ENCODE assay signal across 11 mouse cellular contexts in the genomic region with DNA sequence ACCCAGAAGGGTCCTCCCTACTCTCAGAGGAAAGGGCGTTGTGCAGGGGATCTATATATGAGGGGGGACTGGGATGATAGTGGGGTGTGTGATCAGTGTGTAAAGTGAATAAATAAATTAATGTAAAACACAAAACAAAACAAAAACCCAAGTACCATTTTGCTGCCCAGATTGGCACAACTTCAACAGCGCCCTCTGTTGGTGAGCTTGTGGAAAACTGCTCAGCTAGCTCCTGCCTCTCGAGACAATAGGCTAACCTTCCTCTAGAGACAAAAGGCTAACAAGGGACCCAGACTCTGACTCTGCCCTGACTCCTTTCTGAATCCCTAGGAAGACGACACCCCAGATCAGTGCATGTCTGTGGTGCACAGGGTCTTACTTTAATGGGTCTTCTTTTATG.
DNase-seq lines count a peak whose midpoint lies in the region; ATAC-seq and TF ChIP-seq lines count a peak whose summit lies in the region.
"Had no signal": no experiment of that assay in that cellular context is flagged by ENCODE, and none has a peak within 500 bp of the region (broad histone marks: within the 10 kb centered on the region; RNA-seq: fewer than 3 reads in every experiment).

No protein-coding gene starts in this region.

- no peak overlapping the region for H3K4me3 ChIP-seq in forebrain, embryonic 14.5 days (ENCODE audit: low read depth, low read length)
- no peak overlapping the region for H3K4me3 ChIP-seq in forebrain, embryonic 15.5 days
- H3K4me3 ChIP-seq in liver, postnatal 0 days (ENCODE audit: low read depth, low read length): no peak overlapping the region
- H3K4me3 ChIP-seq in liver, embryonic 11.5 days (ENCODE audit: low read depth, low read length): no peak overlapping the region
- H3K4me3 ChIP-seq: limb, embryonic 15.5 days; midbrain, embryonic 13.5 days had no signal

- H3K9me3 ChIP-seq in forebrain, embryonic 14.5 days (replicated peaks; ENCODE audit: control insufficient read depth, low read length): no peaks in the 10 kb centered on the region
- H3K9me3 ChIP-seq in forebrain, embryonic 15.5 days: no peaks in the 10 kb centered on the region
- no peaks in the 10 kb centered on the region for H3K9me3 ChIP-seq in liver, postnatal 0 days (ENCODE audit: low read length)
- no peaks in the 10 kb centered on the region for H3K9me3 ChIP-seq in liver, embryonic 11.5 days (ENCODE audit: control insufficient read depth, low read length)
- H3K9me3 ChIP-seq: limb, embryonic 15.5 days; midbrain, embryonic 13.5 days had no signal

- no peaks in the 10 kb centered on the region for H3K27me3 ChIP-seq in forebrain, embryonic 14.5 days (replicated peaks; ENCODE audit: control insufficient read depth, insufficient read depth, low read length)
- H3K27me3 ChIP-seq in forebrain, embryonic 15.5 days: no peaks in the 10 kb centered on the region
- H3K27me3 ChIP-seq in liver, postnatal 0 days (ENCODE audit: insufficient read depth, low read length): no peaks in the 10 kb centered on the region
- no peaks in the 10 kb centered on the region for H3K27me3 ChIP-seq in liver, embryonic 11.5 days (replicated peaks; ENCODE audit: control insufficient read depth, insufficient read depth, low read length)
- H3K27me3 ChIP-seq: limb, embryonic 15.5 days; midbrain, embryonic 13.5 days had no signal

- no peak overlapping the region for H3K27ac ChIP-seq in forebrain, embryonic 14.5 days (ENCODE audit: low read depth, low read length)
- no peak overlapping the region for H3K27ac ChIP-seq in forebrain, embryonic 15.5 days (replicated peaks)
- no peak overlapping the region for H3K27ac ChIP-seq in liver, postnatal 0 days (ENCODE audit: low read depth)
- H3K27ac ChIP-seq in liver, embryonic 11.5 days (ENCODE audit: low read depth, low read length): no peak overlapping the region
- H3K27ac ChIP-seq: limb, embryonic 15.5 days; midbrain, embryonic 13.5 days had no signal

- H3K4me1 ChIP-seq in forebrain, embryonic 14.5 days (ENCODE audit: control insufficient read depth, insufficient read depth, low read length): no peaks in the 10 kb centered on the region
- H3K4me1 ChIP-seq in forebrain, embryonic 15.5 days: no peaks in the 10 kb centered on the region
- no peaks in the 10 kb centered on the region for H3K4me1 ChIP-seq in liver, postnatal 0 days (ENCODE audit: insufficient read depth)
- H3K4me1 ChIP-seq in liver, embryonic 11.5 days (replicated peaks; ENCODE audit: control insufficient read depth, insufficient read depth, low read length): no peaks in the 10 kb centered on the region
- H3K4me1 ChIP-seq: limb, embryonic 15.5 days; midbrain, embryonic 13.5 days had no signal

- H3K4me2 ChIP-seq in forebrain, embryonic 14.5 days (ENCODE audit: low read length): no peak overlapping the region
- H3K4me2 ChIP-seq in forebrain, embryonic 15.5 days (replicated peaks): no peak overlapping the region
- no peak overlapping the region for H3K4me2 ChIP-seq in liver, postnatal 0 days (ENCODE audit: low read depth, low read length)
- H3K4me2 ChIP-seq in liver, embryonic 11.5 days: no peak overlapping the region
- H3K4me2 ChIP-seq: limb, embryonic 15.5 days; midbrain, embryonic 13.5 days had no signal

- peak; percentile 31; the same call in 1 of the 2 replicates for TF ChIP-seq CTCF in liver, postnatal 0 days (IDR thresholded peaks at IDR 0.05; ENCODE audit: low read depth)

- 67% methylated on average over 4 of the region's 4 CpGs for WGBS in forebrain, embryonic 14.5 days
- WGBS in forebrain, embryonic 15.5 days: 70% methylated on average over 4 of the region's 4 CpGs
- 57% methylated on average over 4 of the region's 4 CpGs for WGBS in liver, postnatal 0 days (ENCODE audit: insufficient replicate concordance)
- 65% methylated on average over 4 of the region's 4 CpGs for WGBS in liver, embryonic 11.5 days

- ATAC-seq in forebrain, embryonic 14.5 days: no peak
- no peak for ATAC-seq in forebrain, embryonic 15.5 days (replicated peaks)
- ATAC-seq in liver, postnatal 0 days: no peak
- no peak for ATAC-seq in liver, embryonic 11.5 days (replicated peaks; ENCODE audit: low FRiP score)
- ATAC-seq: hindbrain, embryonic 16.5 days; midbrain, embryonic 13.5 days had no signal

- peak; percentile 17 for DNase-seq in forebrain, embryonic 14.5 days (ENCODE audit: low spot score)
- no peak for DNase-seq in liver, postnatal 0 days
- DNase-seq in liver, embryonic 11.5 days (ENCODE audit: low spot score): no peak
- peak; percentile 30 for DNase-seq in NIH3T3 (ENCODE audit: low read depth)
- peak; percentile 3 for DNase-seq in induced T-regulatory cell, adult 2 months (ENCODE audit: low read depth)
- DNase-seq in natural killer cell, adult 2 months (ENCODE audit: low spot score in 2 of 2): no peak
- no peak for DNase-seq in spleen, adult 12 weeks (ENCODE audit: low spot score)

- H3K9ac ChIP-seq in forebrain, embryonic 14.5 days (ENCODE audit: low read length): no peak overlapping the region
- no peak overlapping the region for H3K9ac ChIP-seq in forebrain, embryonic 15.5 days (replicated peaks)
- H3K9ac ChIP-seq in liver, postnatal 0 days (replicated peaks): no peak overlapping the region
- no peak overlapping the region for H3K9ac ChIP-seq in liver, embryonic 11.5 days (ENCODE audit: low read depth, low read length)
- H3K9ac ChIP-seq: limb, embryonic 15.5 days; midbrain, embryonic 13.5 days had no signal

- no peak for TF ChIP-seq EP300 in liver, postnatal 0 days (IDR thresholded peaks at IDR 0.05; ENCODE audit: low read depth)

- H3K36me3 ChIP-seq in forebrain, embryonic 14.5 days (ENCODE audit: control insufficient read depth, insufficient read depth, low read length): no peaks in the 10 kb centered on the region
- no peaks in the 10 kb centered on the region for H3K36me3 ChIP-seq in forebrain, embryonic 15.5 days
- H3K36me3 ChIP-seq in liver, postnatal 0 days (replicated peaks; ENCODE audit: insufficient read depth, low read length): no peaks in the 10 kb centered on the region
- no peaks in the 10 kb centered on the region for H3K36me3 ChIP-seq in liver, embryonic 11.5 days (ENCODE audit: control insufficient read depth, insufficient read depth, low read length)
- H3K36me3 ChIP-seq: limb, embryonic 15.5 days had no signal

Comparison
In these comparisons a context has a peak if more than half of its experiments do, and no peak if none do; other contexts are left out.
1. DNase-seq: peak in forebrain, embryonic 14.5 days (single experiment), NIH3T3 (single experiment) and induced T-regulatory cell, adult 2 months (single experiment); none in liver, postnatal 0 days (single experiment), liver, embryonic 11.5 days (single experiment), natural killer cell, adult 2 months (0 of 2) and spleen, adult 12 weeks (single experiment).